Mouse (Mus musculus): ENCODE data around the gene Exoc6b. TPM values are rescaled to one million over a fixed set of nuclear protein-coding genes. Genes with fewer than 3 reads are reported as not detected.

The Exoc6b gene
- total RNA-seq, 2 experiments from 2014 or later: 14.0 to 16.3 TPM

DNA sequence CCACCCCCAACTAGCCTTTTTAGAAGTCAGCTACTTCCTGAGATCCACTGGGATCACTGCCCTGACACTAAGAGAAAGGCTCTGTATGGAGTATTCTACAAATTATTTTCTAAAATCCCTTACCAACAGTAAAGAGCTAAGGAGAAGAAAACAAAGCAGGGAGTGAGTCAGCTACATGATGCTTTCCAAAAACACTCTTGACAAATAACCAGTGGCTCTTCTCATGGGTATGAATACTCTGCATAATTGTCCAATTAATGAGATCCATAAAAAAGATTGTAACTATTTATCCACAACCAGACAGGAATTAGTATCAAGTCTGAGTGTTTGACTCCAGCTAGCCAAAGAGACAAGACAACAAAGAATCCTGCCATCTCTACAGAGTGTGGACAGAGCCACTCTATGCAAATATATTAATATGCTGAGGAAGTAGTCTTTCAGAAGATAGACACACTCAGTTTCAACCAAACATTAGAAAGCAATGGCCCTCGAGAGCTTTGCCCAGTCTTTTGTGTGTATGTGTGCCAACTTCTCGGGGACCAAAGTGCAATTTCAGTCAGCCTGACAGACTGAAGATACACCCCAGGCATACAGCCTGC lies 263.1 kb downstream of the Exoc6b start:
- no peak for TF ChIP-seq CTCF (IDR thresholded peaks at IDR 0.05)
- DNase-seq: no peak
- intact Hi-C loops (cut with DNase I): no loop called here
- H3K27ac ChIP-seq: no peak overlapping the region
- no peak overlapping the region for H3K4me3 ChIP-seq

DNA sequence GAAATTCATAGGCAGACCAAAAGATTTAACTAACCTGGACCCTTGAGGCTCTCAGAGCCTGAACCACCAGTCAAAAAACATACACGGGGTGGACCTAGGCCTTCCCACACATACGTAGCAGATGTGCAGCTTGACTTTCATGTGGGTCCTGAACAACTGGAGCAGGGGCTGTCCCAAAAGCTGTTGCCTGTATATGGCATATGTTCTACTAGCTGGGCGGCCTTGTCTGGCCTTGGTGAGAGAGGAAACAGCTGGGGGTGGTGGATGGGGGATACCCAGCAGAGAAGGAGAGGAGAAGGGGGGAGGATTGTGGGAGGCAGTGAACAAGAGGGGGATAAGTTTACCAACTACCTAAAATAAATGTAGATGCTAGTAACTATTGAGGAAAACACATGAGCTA lies 270.6 kb downstream of the Exoc6b start:
- Histone ChIP-seq H3K27ac (no peak overlapping the region), H3K4me3 (no peak overlapping the region)
- TF ChIP-seq CTCF (IDR thresholded peaks at IDR 0.05): no peak
- intact Hi-C loops (cut with DNase I): no loop called here
- no peak for DNase-seq

- intact Hi-C loops (cut with DNase I): no loop called here
Observed at GRCm38 (mm10) chr6:84783994-84784393, 285.3 kb downstream of the Exoc6b start.

DNA sequence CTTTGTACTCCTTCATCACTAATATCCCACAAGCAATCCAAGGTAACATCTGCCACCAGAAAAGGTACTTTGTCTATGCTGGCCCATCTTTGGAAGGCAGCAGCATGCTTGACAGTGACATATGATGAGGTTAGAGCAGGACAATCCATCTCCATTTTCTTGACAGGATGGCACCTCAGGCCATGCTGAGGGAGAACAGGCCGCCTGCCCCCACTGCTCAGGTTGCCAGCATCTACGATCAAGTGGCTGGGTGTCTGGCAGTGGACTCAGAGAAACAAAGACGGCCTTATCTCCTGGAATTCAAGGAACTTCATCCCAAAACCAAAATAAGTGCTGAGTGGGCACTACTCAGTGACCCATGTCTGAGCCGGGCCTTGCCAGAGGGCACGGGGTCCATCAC lies 289.3 kb downstream of the Exoc6b start:
- TF ChIP-seq CTCF (IDR thresholded peaks at IDR 0.05): no peak
- H3K4me3 ChIP-seq: no peak overlapping the region
- no peak for DNase-seq
- no peak overlapping the region for H3K27ac ChIP-seq
- intact Hi-C loops (cut with DNase I): no loop called here

More at GRCm38 (mm10) chr6:84783994-84784393, 285.3 kb downstream of the Exoc6b start:
- no peak for TF ChIP-seq CTCF (IDR thresholded peaks at IDR 0.05)
- no peak for DNase-seq
- Histone ChIP-seq H3K27ac (no peak overlapping the region), H3K4me3 (no peak overlapping the region)

DNA sequence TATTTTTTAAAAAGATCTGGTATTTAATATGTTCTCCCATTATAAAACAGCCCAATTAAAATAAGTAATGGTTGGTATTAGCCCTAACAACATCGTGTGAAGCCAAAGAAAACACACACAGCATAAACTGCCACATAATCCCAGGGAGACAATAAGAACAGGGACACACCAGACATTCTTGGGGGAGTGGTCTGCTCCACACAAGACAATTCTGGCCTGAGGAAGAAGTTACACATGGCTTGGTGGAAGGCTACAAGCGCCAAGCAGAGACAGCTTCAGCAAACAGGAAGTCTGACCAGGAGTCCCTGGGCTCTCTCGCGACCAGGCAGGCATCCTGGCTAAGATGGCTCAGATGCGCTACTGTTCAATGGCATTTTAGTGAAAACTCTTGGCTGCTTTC lies 290.3 kb downstream of the Exoc6b start:
- intact Hi-C loops (cut with DNase I): no loop called here
- H3K4me3 ChIP-seq: no peak overlapping the region
- no peak overlapping the region for H3K27ac ChIP-seq
- no peak for DNase-seq
- TF ChIP-seq CTCF (IDR thresholded peaks at IDR 0.05): no peak

- no peak for DNase-seq
- TF ChIP-seq CTCF (IDR thresholded peaks at IDR 0.05): no peak
- no peak overlapping the region for H3K27ac ChIP-seq
- intact Hi-C loops (cut with DNase I): no loop called here
- H3K4me3 ChIP-seq: no peak overlapping the region
Observed at GRCm38 (mm10) chr6:84775908-84776307, 293.4 kb downstream of the Exoc6b start.

DNA sequence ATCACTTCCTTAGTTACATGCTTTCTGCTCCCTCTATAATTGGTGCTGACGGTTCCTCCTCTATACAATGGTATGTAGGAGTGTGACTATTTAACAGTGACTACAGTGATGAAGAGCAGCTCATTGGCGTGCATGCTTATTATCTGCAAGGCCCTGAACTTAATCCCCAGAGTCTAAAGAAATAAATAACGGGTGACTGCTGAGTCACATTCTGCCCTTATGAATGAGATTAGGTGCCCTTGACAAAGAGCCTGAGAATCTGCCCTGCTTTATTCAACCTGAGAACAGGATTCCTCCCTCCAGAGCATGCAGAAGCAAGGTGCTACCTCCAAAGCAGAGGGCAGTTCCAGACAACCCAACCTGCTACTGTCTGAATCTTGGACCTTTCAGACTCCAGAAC lies 314.0 kb downstream of the Exoc6b start:
- TF ChIP-seq CTCF (IDR thresholded peaks at IDR 0.05): no peak
- intact Hi-C loops (cut with DNase I): no loop called here
- no peak for DNase-seq
- no peak overlapping the region for H3K4me3 ChIP-seq
- no peak overlapping the region for H3K27ac ChIP-seq

DNA sequence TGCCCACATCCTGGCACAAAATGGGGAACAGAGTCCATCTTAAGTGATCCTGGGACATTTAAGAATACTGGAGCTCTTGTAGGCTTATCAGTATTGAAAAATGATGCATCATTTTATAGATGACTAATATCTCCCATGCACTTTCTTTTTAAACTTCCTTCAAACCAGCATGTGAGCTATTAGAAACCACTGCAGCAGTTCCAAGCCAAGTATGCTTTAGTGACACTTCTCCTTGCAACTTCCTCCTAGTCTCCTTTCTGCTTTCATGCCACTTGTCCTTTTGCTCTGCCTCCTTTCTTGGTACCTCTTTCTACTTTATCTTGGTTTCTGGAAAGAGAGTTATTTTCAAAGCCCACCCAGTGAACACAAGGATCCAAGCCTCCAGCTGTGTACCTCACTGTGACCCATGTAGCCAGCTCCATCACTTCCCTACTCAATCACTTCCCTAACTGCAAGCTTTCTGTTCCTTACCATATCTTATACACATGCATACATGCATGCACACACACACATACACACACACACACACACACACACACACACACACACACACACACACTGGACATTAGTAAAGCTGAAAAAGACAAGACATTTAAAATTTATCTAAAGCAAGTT lies 316.4 kb downstream of the Exoc6b start:
- Histone ChIP-seq H3K4me3 (no peak overlapping the region), H3K27ac (no peak overlapping the region)
- no peak for DNase-seq
- intact Hi-C loops (cut with DNase I): no loop called here
- TF ChIP-seq CTCF (IDR thresholded peaks at IDR 0.05): no peak

GRCm38 (mm10) chr6:84751409-84751808 lies 317.9 kb downstream of the Exoc6b start:
- no peak for TF ChIP-seq CTCF (IDR thresholded peaks at IDR 0.05)
- Histone ChIP-seq H3K4me3 (no peak overlapping the region), H3K27ac (no peak overlapping the region)
- no peak for DNase-seq
- intact Hi-C loops (cut with DNase I): no loop called here

- no peak for TF ChIP-seq CTCF (IDR thresholded peaks at IDR 0.05)
- Histone ChIP-seq H3K4me3 (no peak overlapping the region), H3K27ac (no peak overlapping the region)
- intact Hi-C loops (cut with DNase I): no loop called here
- DNase-seq: no peak
Observed at GRCm38 (mm10) chr6:84746847-84747395, 322.4 kb downstream of the Exoc6b start.

DNA sequence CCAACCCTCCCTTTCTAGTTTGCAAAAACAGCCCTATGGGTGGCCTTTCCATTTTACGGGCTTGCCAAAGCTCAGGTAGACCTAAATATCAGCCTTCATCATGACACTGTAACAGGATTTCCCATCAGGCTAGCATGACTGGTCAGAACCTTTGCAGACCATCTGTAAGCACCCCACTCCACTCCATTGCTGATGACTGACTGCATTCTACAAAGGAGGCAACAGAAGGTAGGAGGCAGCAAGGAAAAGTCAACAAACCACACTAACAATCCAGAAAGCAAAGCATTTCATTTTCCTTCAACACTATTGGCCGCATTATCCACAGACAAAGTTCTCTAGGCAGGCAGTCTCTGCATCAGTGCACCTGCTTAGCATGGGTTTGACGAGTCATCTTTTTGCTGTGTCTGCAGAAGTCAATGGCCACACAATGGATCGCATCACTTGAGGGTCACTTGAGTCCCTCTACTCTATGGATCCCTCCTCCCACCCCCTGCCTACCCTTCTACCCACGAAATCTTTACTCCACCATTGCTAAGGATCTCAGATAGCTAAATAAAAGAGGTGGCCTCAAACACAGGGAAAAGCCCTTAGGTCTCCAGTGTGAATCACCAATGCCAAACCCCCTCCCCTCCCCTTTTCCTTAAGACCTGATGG lies 323.0 kb downstream of the Exoc6b start:
- DNase-seq: no peak
- Histone ChIP-seq H3K27ac (no peak overlapping the region), H3K4me3 (no peak overlapping the region)
- intact Hi-C loops (cut with DNase I): no loop called here
- TF ChIP-seq CTCF (IDR thresholded peaks at IDR 0.05): no peak

GRCm38 (mm10) chr6:84745570-84745969 lies 323.7 kb downstream of the Exoc6b start:
- TF ChIP-seq CTCF (IDR thresholded peaks at IDR 0.05): no peak
- H3K27ac ChIP-seq: no peak overlapping the region
- no peak overlapping the region for H3K4me3 ChIP-seq
- intact Hi-C loops (cut with DNase I): no loop called here
- DNase-seq: no peak

DNA sequence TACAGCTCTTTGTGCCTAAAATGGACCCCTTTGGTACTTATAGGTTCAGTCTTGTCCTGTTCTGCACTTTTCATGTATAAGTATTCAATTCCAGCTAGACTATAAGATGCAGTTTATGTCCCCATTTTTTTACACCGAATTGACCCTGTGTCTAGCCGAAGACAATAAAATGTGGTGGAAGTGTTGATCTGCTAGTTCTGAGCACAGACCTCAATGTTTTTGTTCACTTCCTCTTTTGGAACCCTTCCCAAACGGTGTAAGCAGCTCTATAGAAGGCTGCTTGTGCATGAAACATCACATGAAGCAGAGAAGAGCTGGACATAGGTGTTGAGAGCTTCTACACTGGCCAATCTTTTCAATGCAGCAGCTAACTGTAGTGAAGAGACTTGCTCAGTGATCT lies 327.1 kb downstream of the Exoc6b start:
- Histone ChIP-seq H3K27ac (no peak overlapping the region), H3K4me3 (no peak overlapping the region)
- TF ChIP-seq CTCF (IDR thresholded peaks at IDR 0.05): no peak
- no peak for DNase-seq
- intact Hi-C loops (cut with DNase I): no loop called here
